Mouse (Mus musculus): Measurements from ENCODE around the gene Kctd15. TPM values are rescaled to one million over a fixed set of nuclear protein-coding genes. Genes with fewer than 3 reads are reported as not detected.
A peak's percentile ranks its signal among the peaks of the same experiment; 100 is the strongest.

Kctd15 gene
- polyA plus RNA-seq, 2 experiments: 18.7 to 77.1 TPM

GRCm38 (mm10) chr7:34597986-34598385, 58.5 kb downstream of the Kctd15 start:
- no peaks in the 10 kb centered on the region for H3K27me3 ChIP-seq (ENCODE audit: control insufficient read depth, insufficient read depth, low read length)
- WGBS: 90% methylated on average over 9 of the region's 9 CpGs
- no peak overlapping the region for H3K9ac ChIP-seq (ENCODE audit: low read depth, low read length, severe bottlenecking)

GRCm38 (mm10) chr7:34596531-34597235, 59.8 kb downstream of the Kctd15 start:
- Histone ChIP-seq H3K4me2 (replicated peaks; ENCODE audit: low read depth, low read length, severe bottlenecking) (0 out of 2 replicates have a peak overlapping the region, but pooled peaks have one; percentile 1), H3K36me3 (ENCODE audit: control insufficient read depth, insufficient read depth, low read length) (no peaks in the 10 kb centered on the region), H3K9ac (ENCODE audit: low read depth, low read length, severe bottlenecking) (no peak overlapping the region; the same call in 1 of the 2 replicates), H3K4me3 (replicated peaks; ENCODE audit: low read length) (no peak overlapping the region), H3K27ac (replicated peaks; ENCODE audit: low read depth, low read length) (peak overlapping the region; percentile 48), H3K9me3 (ENCODE audit: control insufficient read depth, low read length) (no peaks in the 10 kb centered on the region), H3K27me3 (ENCODE audit: control insufficient read depth, insufficient read depth, low read length) (no peaks in the 10 kb centered on the region), H3K4me1 (ENCODE audit: control insufficient read depth, insufficient read depth, low read length) (peaks cover 28% of the 10 kb centered on the region; the same call in 1 of the 2 replicates)
- peak; percentile 29 for ATAC-seq (ENCODE audit: low FRiP score, low read depth)
- TF ChIP-seq POLR2A (IDR thresholded peaks at IDR 0.05; ENCODE audit: borderline replicate concordance, extremely low read depth, insufficient read depth, insufficient read length): no peak
- WGBS: 16% methylated on average over 14 of the region's 14 CpGs
- peak; percentile 27 for DNase-seq (ENCODE audit: low spot score)

More at GRCm38 (mm10) chr7:34597986-34598385, 58.5 kb downstream of the Kctd15 start:
- Histone ChIP-seq H3K36me3 (ENCODE audit: control insufficient read depth, insufficient read depth, low read length) (no peaks in the 10 kb centered on the region), H3K4me3 (replicated peaks; ENCODE audit: low read length) (no peak overlapping the region), H3K27ac (replicated peaks; ENCODE audit: low read depth, low read length) (no peak overlapping the region), H3K9me3 (ENCODE audit: control insufficient read depth, low read length) (no peaks in the 10 kb centered on the region), H3K4me1 (ENCODE audit: control insufficient read depth, insufficient read depth, low read length) (peaks cover 28% of the 10 kb centered on the region; the same call in 1 of the 2 replicates), H3K4me2 (replicated peaks; ENCODE audit: low read depth, low read length, severe bottlenecking) (no peak overlapping the region)
- TF ChIP-seq POLR2A (IDR thresholded peaks at IDR 0.05; ENCODE audit: borderline replicate concordance, extremely low read depth, insufficient read depth, insufficient read length): no peak
- no peak for DNase-seq (ENCODE audit: low spot score)
- ATAC-seq (ENCODE audit: low FRiP score, low read depth): no peak

GRCm38 (mm10) chr7:34595307-34595565, 61.3 kb downstream of the Kctd15 start:
- WGBS: 51% methylated on average over 4 of the region's 4 CpGs
- no peaks in the 10 kb centered on the region for H3K27me3 ChIP-seq (ENCODE audit: control insufficient read depth, insufficient read depth, low read length)
- H3K36me3 ChIP-seq (ENCODE audit: control insufficient read depth, insufficient read depth, low read length): no peaks in the 10 kb centered on the region
- DNase-seq (ENCODE audit: low spot score) (no peak), ATAC-seq (ENCODE audit: low FRiP score, low read depth) (no peak)
- H3K4me2 ChIP-seq (replicated peaks; ENCODE audit: low read depth, low read length, severe bottlenecking): no peak overlapping the region
- H3K4me3 ChIP-seq (replicated peaks; ENCODE audit: low read length): no peak overlapping the region
- H3K9me3 ChIP-seq (ENCODE audit: control insufficient read depth, low read length): no peaks in the 10 kb centered on the region
- H3K9ac ChIP-seq (ENCODE audit: low read depth, low read length, severe bottlenecking): no peak overlapping the region
- no peak for TF ChIP-seq POLR2A (IDR thresholded peaks at IDR 0.05; ENCODE audit: borderline replicate concordance, extremely low read depth, insufficient read depth, insufficient read length)
- H3K4me1 ChIP-seq (ENCODE audit: control insufficient read depth, insufficient read depth, low read length): peaks cover 28% of the 10 kb centered on the region; the same call in 1 of the 2 replicates
- no peak overlapping the region for H3K27ac ChIP-seq (replicated peaks; ENCODE audit: low read depth, low read length)

- H3K36me3 ChIP-seq (ENCODE audit: control insufficient read depth, insufficient read depth, low read length): no peaks in the 10 kb centered on the region
- no peak for TF ChIP-seq POLR2A (IDR thresholded peaks at IDR 0.05; ENCODE audit: borderline replicate concordance, extremely low read depth, insufficient read depth, insufficient read length)
- 0 out of 2 replicates have a peak overlapping the region, but pooled peaks have one; percentile 8 for H3K27ac ChIP-seq (replicated peaks; ENCODE audit: low read depth, low read length)
- peak overlapping the region; percentile 47 for H3K4me2 ChIP-seq (replicated peaks; ENCODE audit: low read depth, low read length, severe bottlenecking)
- peak; percentile 61 for DNase-seq (ENCODE audit: low spot score)
- no peaks in the 10 kb centered on the region for H3K9me3 ChIP-seq (ENCODE audit: control insufficient read depth, low read length)
- H3K4me3 ChIP-seq (replicated peaks; ENCODE audit: low read length): peak overlapping the region; percentile 23
- no peak for ATAC-seq (ENCODE audit: low FRiP score, low read depth)
- peak overlapping the region; percentile 25 for H3K9ac ChIP-seq (ENCODE audit: low read depth, low read length, severe bottlenecking)
- 16% methylated on average over 18 of the region's 18 CpGs for WGBS
- no peaks in the 10 kb centered on the region for H3K27me3 ChIP-seq (ENCODE audit: control insufficient read depth, insufficient read depth, low read length)
- H3K4me1 ChIP-seq (ENCODE audit: control insufficient read depth, insufficient read depth, low read length): peaks cover 28% of the 10 kb centered on the region; the same call in 1 of the 2 replicates
These were observed 61.8 kb downstream of the Kctd15 start for GRCm38 (mm10) chr7:34594501-34595306.

- DNase-seq (ENCODE audit: low spot score) (no peak), ATAC-seq (ENCODE audit: low FRiP score, low read depth) (no peak)
- H3K4me1 ChIP-seq (ENCODE audit: control insufficient read depth, insufficient read depth, low read length): peaks cover 12% of the 10 kb centered on the region; the same call in 1 of the 2 replicates
- no peak overlapping the region for H3K9ac ChIP-seq (ENCODE audit: low read depth, low read length, severe bottlenecking)
- no peak overlapping the region for H3K4me3 ChIP-seq (replicated peaks; ENCODE audit: low read length)
- TF ChIP-seq POLR2A (IDR thresholded peaks at IDR 0.05; ENCODE audit: borderline replicate concordance, extremely low read depth, insufficient read depth, insufficient read length): no peak
- no peaks in the 10 kb centered on the region for H3K27me3 ChIP-seq (ENCODE audit: control insufficient read depth, insufficient read depth, low read length)
- no peak overlapping the region for H3K27ac ChIP-seq (replicated peaks; ENCODE audit: low read depth, low read length)
- 96% methylated on average over 11 of the region's 11 CpGs for WGBS
- H3K9me3 ChIP-seq (ENCODE audit: control insufficient read depth, low read length): no peaks in the 10 kb centered on the region; the same call in 1 of the 2 replicates
- H3K4me2 ChIP-seq (replicated peaks; ENCODE audit: low read depth, low read length, severe bottlenecking): no peak overlapping the region
- H3K36me3 ChIP-seq (ENCODE audit: control insufficient read depth, insufficient read depth, low read length): no peaks in the 10 kb centered on the region
These were observed 65.8 kb downstream of the Kctd15 start for GRCm38 (mm10) chr7:34590711-34591110.

Other genes starting within 250 kb of the Kctd15 start
- 1.3 and 2.0 TPM in 2 replicates for gene Chst8, start 156.0 kb upstream of the Kctd15 start, polyA plus RNA-seq (2012; rRNA removed)
- 0.80 and 1.1 TPM in 2 replicates for gene Chst8, start 156.0 kb upstream of the Kctd15 start, polyA plus RNA-seq (2014; fragmentation: Nextera tagmentation; extraction: Ambion mirVana)

Measured in limb, embryonic 14.5 days (tissue).